Mouse (Mus musculus) lung, adult 10 weeks (tissue): ENCODE data around the gene Cfap70. TPM values are rescaled to one million over a fixed set of nuclear protein-coding genes. Genes with fewer than 3 reads are reported as not detected.

Source experiments
- polyA plus RNA-seq: library from polyadenylated mRNA; stranded (reverse); fragments of 350-450 nt; fragmentation: Illumina TruSeq; extraction: RNeasy Lipid Tissue Mini Kit (QIAGEN cat#74804); gene quantifications from one replicate; pipeline ENCODE4 v1.2.3, GENCODE M21; 2014; ENCODE audit warnings: low read depth, low replicate concordance; ENCODE audit not compliant: insufficient read depth

The Cfap70 gene
- polyA plus RNA-seq: 3.1 TPM

GRCm38 (mm10) chr14:20451765-20452331 lies at the start of gene Cfap70:
TSS of gene Cfap70 (minus strand) at chr14:20452226.

GRCm38 (mm10) chr14:20496603-20497002 lies 44.6 kb upstream of the Cfap70 start, which contains the start of gene Mss51:
TSS of gene Mss51 (minus strand) at chr14:20496901.

GRCm38 (mm10) chr14:20479291-20480194 lies 27.5 kb upstream of the Cfap70 start, which contains the start of gene Anxa7:
TSS of gene Anxa7 (minus strand) at chr14:20480133.

GRCm38 (mm10) chr14:20393205-20393913 lies 58.7 kb downstream of the Cfap70 start, which contains the start of gene Mrps16:
TSS of gene Mrps16 (minus strand) at chr14:20393634.

GRCm38 (mm10) chr14:20388441-20389129 lies 63.4 kb downstream of the Cfap70 start, which contains the start of gene Dnajc9:
TSS of gene Dnajc9 (minus strand) at chr14:20388910.

GRCm38 (mm10) chr14:20347991-20348541 lies 104.0 kb downstream of the Cfap70 start, which contains the start of the genes Ecd and Fam149b:
TSS of gene Ecd (minus strand) at chr14:20348121.
TSS of gene Fam149b (plus strand) at chr14:20348162.

Other genes starting within 250 kb of the Cfap70 start
- gene Kcnk16, start 183.0 kb downstream of the Cfap70 start, polyA plus RNA-seq: not detected
- 17.6 TPM for gene Nudt13, start 157.5 kb downstream of the Cfap70 start, polyA plus RNA-seq
- 11.6 TPM for gene Ecd, start 104.1 kb downstream of the Cfap70 start, polyA plus RNA-seq
- 17.4 TPM for gene Fam149b, start 104.1 kb downstream of the Cfap70 start, polyA plus RNA-seq
- 30.7 TPM for gene Dnajc9, start 63.3 kb downstream of the Cfap70 start, polyA plus RNA-seq
- 67.1 TPM for gene Mrps16, start 58.6 kb downstream of the Cfap70 start, polyA plus RNA-seq
- gene Anxa7, start 27.9 kb upstream of the Cfap70 start, polyA plus RNA-seq: 69.0 TPM
- gene Mss51, start 44.7 kb upstream of the Cfap70 start, polyA plus RNA-seq: 0.38 TPM
- 27.9 TPM for gene Ppp3cb, start 94.3 kb upstream of the Cfap70 start, polyA plus RNA-seq
- 7.0 TPM for gene Usp54, start 188.8 kb upstream of the Cfap70 start, polyA plus RNA-seq
- 0.24 TPM for gene Myoz1, start 204.3 kb upstream of the Cfap70 start, polyA plus RNA-seq
- 0.87 TPM for gene Synpo2l, start 216.1 kb upstream of the Cfap70 start, polyA plus RNA-seq
- 30.6 TPM for gene Sec24c, start 222.1 kb upstream of the Cfap70 start, polyA plus RNA-seq
- 11.0 TPM for gene Fut11, start 242.7 kb upstream of the Cfap70 start, polyA plus RNA-seq